Mouse (Mus musculus) embryonic facial prominence, embryonic 14.5 days (tissue): ENCODE data around the gene Zfp462. TPM values are rescaled to one million over a fixed set of nuclear protein-coding genes. Genes with fewer than 3 reads are reported as not detected.

Source experiments
- ATAC-seq: fragments of 200-750 bp; cut with Nextera tagmentation; 2 replicates; pipeline ENCODE4 v1.8.0; 2017; ENCODE audit warnings: low read depth, moderate number of reproducible peaks, moderate TSS enrichment
- DNase-seq: peaks from one replicate; pipeline ENCODE4 v3.0.0-alpha.2; 2015; ENCODE audit warnings: low spot score
- H3K27ac ChIP-seq: fragments of 300-500 bp; sonication (generic); replicated peaks from 2 replicates; pipeline ENCODE4 v1.5.1; 2014; ENCODE audit warnings: low read depth, mild to moderate bottlenecking, low read length, moderate library complexity
- H3K27me3 ChIP-seq: fragments of 300-500 bp; sonication (generic); replicated peaks from 2 replicates; pipeline ENCODE4 v1.6.1; 2014; ENCODE audit warnings: low read length; ENCODE audit not compliant: control insufficient read depth, insufficient read depth
- H3K36me3 ChIP-seq: fragments of 300-500 bp; sonication (generic); 2 replicates; pipeline ENCODE4 v1.6.1; 2014; ENCODE audit warnings: low read length, mixed read lengths; ENCODE audit not compliant: control insufficient read depth, insufficient read depth
- H3K4me1 ChIP-seq: fragments of 300-500 bp; sonication (generic); 2 replicates; pipeline ENCODE4 v1.6.1; 2014; ENCODE audit warnings: antibody characterized with exemption, low read length; ENCODE audit not compliant: control insufficient read depth, insufficient read depth
- H3K4me2 ChIP-seq: fragments of 300-500 bp; sonication (generic); 2 replicates; pipeline ENCODE4 v1.6.1; 2014; ENCODE audit warnings: low read depth, mild to moderate bottlenecking, low read length, moderate library complexity, mixed read lengths
- H3K4me3 ChIP-seq: fragments of 300-500 bp; sonication (generic); 2 replicates; pipeline ENCODE4 v1.5.1; 2014; ENCODE audit warnings: low read depth, mild to moderate bottlenecking, low read length
- H3K9ac ChIP-seq: fragments of 300-500 bp; sonication (generic); 2 replicates; pipeline ENCODE4 v1.6.1; 2014; ENCODE audit warnings: low read depth, mild to moderate bottlenecking, low read length, moderate library complexity, mixed read lengths
- H3K9me3 ChIP-seq: fragments of 300-500 bp; sonication (generic); 2 replicates; pipeline ENCODE4 v1.6.1; 2016; ENCODE audit warnings: low read length; ENCODE audit not compliant: control insufficient read depth
- WGBS: fragments of 180-500 bp; shearing (Covaris S2); extraction: QIAGEN DNeasy Blood & Tissue Kit; methylation state at CpG from one replicate; pipeline ENCODE4 v1.1.7; 2014; 5-methylcytosine and 5-hydroxymethylcytosine counted together
- polyA plus RNA-seq: library from polyadenylated mRNA; unstranded; fragments of >200 nt; fragmentation: Nextera tagmentation; extraction: Ambion mirVana; gene quantifications from 2 replicates; pipeline ENCODE4 v1.2.1, GENCODE M21; 2014

Gene Zfp462
- polyA plus RNA-seq, 1 experiment from 2014 or later = 3.0 TPM

DNA sequence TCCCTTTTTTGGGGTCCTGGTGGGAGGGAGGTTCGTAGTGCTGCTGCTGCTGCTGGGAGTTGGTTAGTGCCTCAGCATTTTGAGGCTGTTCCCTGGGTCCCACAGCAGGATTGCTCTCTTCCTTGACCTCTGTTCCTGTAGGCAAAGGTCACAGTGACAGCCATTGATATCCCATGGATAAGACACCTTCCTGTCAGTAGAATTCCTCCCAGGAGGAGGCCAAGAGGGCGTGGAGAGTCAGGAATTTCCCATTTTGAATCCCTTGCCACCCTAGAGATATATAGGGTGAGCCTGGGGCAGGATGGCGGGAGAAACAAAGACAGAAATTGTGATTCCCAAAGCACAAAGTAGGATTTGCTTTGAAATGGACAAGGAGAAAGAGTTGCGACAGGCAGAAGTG lies 106.5 kb downstream of the Zfp462 start:
- Histone ChIP-seq H3K4me3 (no peak overlapping the region), H3K4me1 (no peaks in the 10 kb centered on the region), H3K4me2 (no peak overlapping the region), H3K27ac (no peak overlapping the region), H3K27me3 (no peaks in the 10 kb centered on the region), H3K36me3 (peaks cover 66% of the 10 kb centered on the region), H3K9me3 (no peaks in the 10 kb centered on the region), H3K9ac (no peak overlapping the region)
- no peak for ATAC-seq
- WGBS = 93% methylated on average over 4 of the region's 4 CpGs
- no peak for DNase-seq

DNA sequence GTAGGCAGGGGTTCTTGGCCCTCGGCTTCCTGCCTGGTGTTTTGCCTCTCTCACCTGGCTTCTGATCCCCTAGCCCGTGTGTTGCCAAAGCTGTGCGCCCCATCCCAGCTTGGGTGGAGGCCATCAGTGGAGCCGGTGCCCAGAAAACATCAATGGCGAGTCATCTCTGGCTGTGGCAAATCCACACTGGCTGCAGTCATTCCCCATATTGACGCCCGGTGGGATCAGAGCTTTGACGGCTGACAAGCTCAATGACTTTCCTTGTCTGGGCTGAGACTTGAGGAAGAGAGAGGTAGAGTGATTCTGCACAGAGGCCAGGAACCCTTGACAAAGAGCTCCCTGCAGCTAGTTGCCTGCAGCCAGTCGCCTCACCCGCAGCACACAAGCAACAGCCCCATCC lies 107.8 kb downstream of the Zfp462 start:
- Histone ChIP-seq H3K4me3 (no peak overlapping the region), H3K4me1 (no peaks in the 10 kb centered on the region; the same call in 1 of the 2 replicates), H3K36me3 (peaks cover 71% of the 10 kb centered on the region), H3K4me2 (no peak overlapping the region), H3K27ac (no peak overlapping the region), H3K27me3 (no peaks in the 10 kb centered on the region), H3K9me3 (no peaks in the 10 kb centered on the region), H3K9ac (no peak overlapping the region)
- no peak for DNase-seq
- 87% methylated on average over 10 of the region's 10 CpGs for WGBS
- no peak for ATAC-seq

DNA sequence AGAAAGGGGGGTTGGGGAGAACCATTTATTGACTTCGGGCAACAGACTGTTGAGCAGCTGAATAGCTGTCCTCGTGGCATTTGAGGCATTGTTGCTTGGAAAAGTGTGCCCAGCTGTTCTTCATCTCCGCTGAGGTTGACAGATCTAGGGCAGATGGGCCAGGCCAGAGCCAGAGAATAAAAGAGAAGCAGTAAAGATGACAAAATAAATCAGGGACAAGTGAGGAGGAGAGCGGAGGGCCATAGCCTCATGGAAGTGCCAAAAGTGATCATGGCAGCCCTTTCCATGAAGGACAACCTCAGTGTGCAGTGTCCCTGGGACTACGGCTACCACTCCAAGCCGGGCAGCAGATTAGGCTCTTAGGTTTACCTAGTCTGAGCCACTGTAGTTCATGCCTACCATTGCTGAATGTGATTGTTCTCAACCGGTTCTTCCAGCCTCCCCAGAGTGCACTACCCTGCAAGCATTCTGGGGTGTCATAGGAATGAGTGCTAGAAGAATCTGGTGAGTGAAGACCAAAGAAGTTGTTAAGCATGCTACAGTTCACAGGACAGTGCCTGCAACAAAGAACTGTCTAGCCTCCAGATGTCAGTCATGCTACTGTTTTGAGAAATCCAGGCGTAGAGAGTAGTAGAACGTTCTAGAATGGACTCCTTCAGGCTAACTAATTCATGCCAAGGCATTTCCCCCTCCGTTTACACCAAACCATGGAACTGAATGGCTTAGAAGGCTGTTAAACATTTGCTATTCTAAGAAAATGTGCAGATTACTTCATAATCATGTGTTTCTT lies 113.0 kb downstream of the Zfp462 start:
- Histone ChIP-seq H3K27ac (0 out of 2 replicates have a peak overlapping the region, but pooled peaks have one; percentile 8), H3K9ac (no peak overlapping the region), H3K36me3 (peaks cover 59% of the 10 kb centered on the region), H3K4me3 (no peak overlapping the region), H3K4me2 (no peak overlapping the region), H3K9me3 (no peaks in the 10 kb centered on the region), H3K27me3 (no peaks in the 10 kb centered on the region), H3K4me1 (peaks cover 2% of the 10 kb centered on the region; the same call in 1 of the 2 replicates)
- ATAC-seq (peak; percentile 63; the same call in 1 of the 2 replicates), DNase-seq (peak; percentile 69)
- 73% methylated on average over 10 of the region's 10 CpGs for WGBS

DNA sequence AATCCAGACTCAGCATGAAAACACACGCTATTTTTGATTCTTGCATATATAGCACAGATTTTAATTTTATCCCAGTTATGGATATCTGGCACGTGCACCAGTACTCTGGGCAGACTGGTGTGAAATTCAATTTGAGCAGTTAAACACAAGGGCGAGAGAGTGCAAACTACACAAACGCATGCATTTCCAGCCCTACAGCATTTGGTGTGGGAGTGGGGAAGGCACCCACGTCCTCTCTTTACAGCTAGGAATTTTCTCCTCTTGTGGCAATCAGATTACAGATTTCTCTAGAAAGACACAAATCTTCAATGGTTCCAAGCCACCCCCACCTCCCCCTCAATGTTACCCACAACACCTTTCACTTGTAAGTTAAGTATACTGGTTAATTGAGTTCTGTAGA lies 114.1 kb downstream of the Zfp462 start:
- peaks cover 56% of the 10 kb centered on the region for H3K36me3 ChIP-seq

DNA sequence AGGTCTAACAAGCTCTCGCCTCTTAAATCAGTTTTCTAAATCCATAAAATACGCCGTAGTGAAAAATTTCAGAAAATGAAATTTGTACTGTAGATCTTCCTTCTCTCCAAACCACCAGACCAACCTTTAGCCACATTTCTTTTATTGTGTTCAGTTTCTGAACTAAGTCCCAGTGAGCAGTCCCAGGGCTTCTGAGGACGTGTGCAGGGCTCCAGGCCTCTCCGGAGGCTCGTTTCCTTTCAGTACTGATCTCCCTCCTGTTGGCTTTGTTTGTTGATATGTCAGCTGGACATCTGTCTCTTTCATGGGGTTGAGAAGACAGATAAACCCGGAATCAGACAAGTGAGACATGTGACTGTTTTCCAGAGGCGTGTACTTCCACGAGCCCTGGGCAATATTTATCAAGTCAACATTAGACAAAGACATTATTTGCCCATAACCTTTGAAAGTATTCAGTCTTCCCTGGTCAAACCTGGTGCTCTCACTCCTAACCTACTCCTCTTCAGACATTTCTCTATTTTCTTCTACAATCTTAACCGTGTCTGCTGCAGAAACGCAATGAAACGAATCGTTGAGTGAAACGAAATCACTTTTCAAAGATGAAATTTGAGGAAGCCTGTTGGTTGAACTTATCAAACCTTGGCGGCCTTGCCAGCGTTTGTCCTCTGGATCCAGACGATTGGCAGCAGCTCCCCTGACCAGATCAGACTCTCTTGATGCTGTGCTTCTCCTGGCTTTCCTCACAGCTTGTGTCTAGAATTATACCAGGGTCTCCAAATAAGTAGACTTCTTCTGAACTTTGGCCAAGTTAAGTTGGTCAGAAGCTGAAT lies 121.7 kb downstream of the Zfp462 start:
- WGBS = 75% methylated on average over 17 of the region's 17 CpGs
- Histone ChIP-seq H3K9ac (no peak overlapping the region), H3K27me3 (no peaks in the 10 kb centered on the region), H3K27ac (no peak overlapping the region; the same call in 1 of the 2 replicates), H3K4me1 (no peaks in the 10 kb centered on the region), H3K9me3 (no peaks in the 10 kb centered on the region), H3K4me2 (no peak overlapping the region), H3K4me3 (no peak overlapping the region), H3K36me3 (peaks cover 50% of the 10 kb centered on the region)
- ATAC-seq (no peak), DNase-seq (no peak)

More for the DNA sequence above, 114.1 kb downstream of the Zfp462 start:
- Histone ChIP-seq H3K9me3 (no peaks in the 10 kb centered on the region), H3K4me1 (peaks cover 2% of the 10 kb centered on the region; the same call in 1 of the 2 replicates), H3K9ac (no peak overlapping the region), H3K4me2 (no peak overlapping the region), H3K27me3 (no peaks in the 10 kb centered on the region), H3K4me3 (no peak overlapping the region), H3K27ac (no peak overlapping the region)
- whole genome bisulfite sequencing = 72% methylated on average over 5 of the region's 5 CpGs
- DNase-seq (no peak), ATAC-seq (no peak)

DNA sequence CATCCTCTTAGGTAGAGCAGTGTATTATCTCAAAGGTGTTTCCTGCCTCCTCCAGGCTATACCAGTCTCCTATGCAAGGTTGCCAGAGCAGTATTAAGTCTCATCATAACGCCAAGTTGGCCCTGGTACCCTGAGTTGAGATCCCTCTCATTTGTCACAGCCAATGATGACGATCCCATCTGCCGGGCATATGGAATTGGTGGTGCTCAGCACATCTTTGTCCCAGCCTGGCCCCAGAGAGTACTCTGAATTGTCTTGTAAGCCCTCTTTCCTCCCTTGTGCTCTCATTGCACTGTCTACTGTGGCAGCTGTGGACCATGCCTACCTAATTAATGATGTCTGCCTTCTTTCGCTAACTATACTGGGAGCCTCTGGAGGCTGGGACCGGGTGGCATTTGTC lies 126.7 kb downstream of the Zfp462 start:
- Histone ChIP-seq H3K4me2 (no peak overlapping the region), H3K9ac (no peak overlapping the region), H3K27me3 (no peaks in the 10 kb centered on the region), H3K4me1 (no peaks in the 10 kb centered on the region), H3K36me3 (peaks cover 82% of the 10 kb centered on the region), H3K4me3 (no peak overlapping the region), H3K27ac (no peak overlapping the region), H3K9me3 (no peaks in the 10 kb centered on the region)
- peak; percentile 83 for ATAC-seq
- 78% methylated on average over 5 of the region's 5 CpGs for WGBS
- DNase-seq = peak; percentile 38

DNA sequence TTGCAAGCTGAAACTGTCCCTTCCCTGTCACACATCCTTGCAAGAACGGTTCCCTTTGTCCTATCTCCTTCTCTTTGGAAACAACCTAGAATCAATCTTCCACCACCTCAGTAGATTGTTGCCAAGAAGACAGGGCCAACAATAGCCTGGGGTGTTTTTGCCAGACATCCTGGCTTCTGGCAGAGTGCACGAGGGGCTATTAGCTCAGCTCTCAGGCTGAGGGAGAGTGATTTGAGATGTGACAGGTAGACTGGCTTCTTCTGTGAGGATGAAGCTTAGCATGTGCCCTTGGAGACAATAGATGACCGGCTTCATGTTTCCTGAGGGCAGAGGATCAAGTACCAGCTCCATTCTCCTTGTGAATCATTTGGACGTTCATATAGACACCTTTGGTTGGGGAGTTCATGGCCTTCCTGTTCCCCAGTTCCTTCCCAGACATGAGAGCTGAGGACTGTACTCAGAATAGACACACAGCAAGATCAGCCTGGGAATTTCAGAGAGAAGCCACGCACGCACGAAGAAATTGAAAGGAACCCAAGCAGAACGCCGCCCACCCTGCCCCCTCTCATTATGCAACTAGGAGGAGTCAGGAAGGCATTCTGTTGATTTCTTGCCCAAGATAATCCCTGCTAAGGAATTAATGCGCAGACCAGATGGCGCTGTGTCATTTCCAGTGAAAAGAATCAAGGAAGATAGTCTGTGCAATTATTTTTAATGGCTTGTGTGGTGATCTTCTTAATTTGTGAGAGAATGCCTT lies 132.5 kb downstream of the Zfp462 start:
- no peaks in the 10 kb centered on the region for H3K9me3 ChIP-seq
- ATAC-seq (peak; percentile 75), DNase-seq (peak; percentile 64)
- H3K27ac ChIP-seq = peak overlapping the region; percentile 28
- H3K36me3 ChIP-seq = peaks cover 91% of the 10 kb centered on the region
- no peak overlapping the region for H3K4me3 ChIP-seq
- H3K4me1 ChIP-seq = peaks cover 8% of the 10 kb centered on the region
- 53% methylated on average over 11 of the region's 11 CpGs for WGBS
- no peak overlapping the region for H3K9ac ChIP-seq
- H3K27me3 ChIP-seq = no peaks in the 10 kb centered on the region
- H3K4me2 ChIP-seq = no peak overlapping the region
